Mouse (Mus musculus): Measurements from ENCODE around the gene Atf1.

GRCm38 (mm10) chr15:100269776-100270175 is 42.2 kb downstream of the Atf1 start:
- TF ChIP-seq CTCF (IDR thresholded peaks at IDR 0.05) = no peak
- TF ChIP-seq EP300 (IDR thresholded peaks at IDR 0.05) = no peak

All from lung, postnatal 0 days (tissue).